Mouse (Mus musculus): ENCODE data around the gene Slc20a1. TPM values are rescaled to one million over a fixed set of nuclear protein-coding genes. Genes with fewer than 3 reads are reported as not detected.

Slc20a1 gene
- polyA plus RNA-seq, 1 experiment from 2014 or later = 20.1 TPM

GRCm38 (mm10) chr2:129243786-129244185, 45.2 kb downstream of the Slc20a1 start:
- no peak for ATAC-seq (ENCODE audit: low read depth)
- peaks cover 11% of the 10 kb centered on the region for H3K4me1 ChIP-seq (replicated peaks; ENCODE audit: control insufficient read depth, insufficient read depth, low read length)
- H3K36me3 ChIP-seq (ENCODE audit: control insufficient read depth, insufficient read depth, low read length) = no peaks in the 10 kb centered on the region
- H3K4me3 ChIP-seq (ENCODE audit: low read length) = no peak overlapping the region
- no peaks in the 10 kb centered on the region for H3K9me3 ChIP-seq (ENCODE audit: control insufficient read depth, low read length)
- no peak overlapping the region for H3K4me2 ChIP-seq (ENCODE audit: low read depth, low read length)
- no peaks in the 10 kb centered on the region for H3K27me3 ChIP-seq (ENCODE audit: control insufficient read depth, insufficient read depth, low read depth, low read length)
- no peak overlapping the region for H3K27ac ChIP-seq (ENCODE audit: low read length)
- no peak overlapping the region for H3K9ac ChIP-seq (ENCODE audit: low read length)
- 29% methylated on average over 9 of the region's 9 CpGs for WGBS

GRCm38 (mm10) chr2:129244446-129245120, 46.0 kb downstream of the Slc20a1 start:
- 64% methylated on average over 20 of the region's 20 CpGs for WGBS
- Histone ChIP-seq H3K4me1 (replicated peaks; ENCODE audit: control insufficient read depth, insufficient read depth, low read length) (peaks cover 11% of the 10 kb centered on the region), H3K4me2 (ENCODE audit: low read depth, low read length) (no peak overlapping the region), H3K27me3 (ENCODE audit: control insufficient read depth, insufficient read depth, low read depth, low read length) (no peaks in the 10 kb centered on the region), H3K9ac (ENCODE audit: low read length) (no peak overlapping the region), H3K9me3 (ENCODE audit: control insufficient read depth, low read length) (no peaks in the 10 kb centered on the region), H3K4me3 (ENCODE audit: low read length) (no peak overlapping the region), H3K36me3 (ENCODE audit: control insufficient read depth, insufficient read depth, low read length) (no peaks in the 10 kb centered on the region), H3K27ac (ENCODE audit: low read length) (no peak overlapping the region)
- ATAC-seq (ENCODE audit: low read depth) = peak; percentile 79

DNA sequence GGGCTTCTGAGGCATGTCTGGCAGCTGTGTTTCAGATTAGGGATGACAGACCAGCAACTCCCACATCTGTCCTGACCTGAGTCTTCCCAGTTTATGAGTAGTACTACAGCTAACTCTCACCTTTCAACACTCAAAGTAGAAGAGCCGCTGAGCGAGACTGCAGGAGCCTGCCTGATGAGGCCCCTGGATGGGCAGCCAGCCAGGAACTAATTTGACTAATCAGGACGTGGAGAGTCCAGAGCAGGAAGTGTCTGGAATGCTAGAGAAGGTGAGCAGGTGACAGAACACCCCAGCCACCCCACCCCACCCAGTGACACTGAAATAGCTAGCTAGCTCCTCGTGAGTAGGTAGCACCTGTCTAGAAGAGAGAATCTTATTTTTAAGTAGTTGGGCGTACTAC, 47.1 kb downstream of the Slc20a1 start:
- H3K36me3 ChIP-seq (ENCODE audit: control insufficient read depth, insufficient read depth, low read length) = no peaks in the 10 kb centered on the region
- peaks cover 11% of the 10 kb centered on the region for H3K4me1 ChIP-seq (replicated peaks; ENCODE audit: control insufficient read depth, insufficient read depth, low read length)
- no peak overlapping the region for H3K9ac ChIP-seq (ENCODE audit: low read length)
- ATAC-seq (ENCODE audit: low read depth) = no peak
- H3K27me3 ChIP-seq (ENCODE audit: control insufficient read depth, insufficient read depth, low read depth, low read length) = no peaks in the 10 kb centered on the region
- WGBS = 37% methylated on average over 5 of the region's 5 CpGs
- no peak overlapping the region for H3K27ac ChIP-seq (ENCODE audit: low read length)
- no peaks in the 10 kb centered on the region for H3K9me3 ChIP-seq (ENCODE audit: control insufficient read depth, low read length)
- no peak overlapping the region for H3K4me2 ChIP-seq (ENCODE audit: low read depth, low read length)
- H3K4me3 ChIP-seq (ENCODE audit: low read length) = no peak overlapping the region

GRCm38 (mm10) chr2:129246436-129246835, 47.9 kb downstream of the Slc20a1 start:
- no peak overlapping the region for H3K27ac ChIP-seq (ENCODE audit: low read length)
- H3K9ac ChIP-seq (ENCODE audit: low read length) = no peak overlapping the region
- no peak overlapping the region for H3K4me3 ChIP-seq (ENCODE audit: low read length)
- WGBS = 75% methylated on average over 7 of the region's 7 CpGs
- no peaks in the 10 kb centered on the region for H3K36me3 ChIP-seq (ENCODE audit: control insufficient read depth, insufficient read depth, low read length)
- ATAC-seq (ENCODE audit: low read depth) = no peak
- no peak overlapping the region for H3K4me2 ChIP-seq (ENCODE audit: low read depth, low read length)
- H3K9me3 ChIP-seq (ENCODE audit: control insufficient read depth, low read length) = no peaks in the 10 kb centered on the region
- no peaks in the 10 kb centered on the region for H3K27me3 ChIP-seq (ENCODE audit: control insufficient read depth, insufficient read depth, low read depth, low read length)
- peaks cover 11% of the 10 kb centered on the region for H3K4me1 ChIP-seq (replicated peaks; ENCODE audit: control insufficient read depth, insufficient read depth, low read length)

- no peak overlapping the region for H3K27ac ChIP-seq (ENCODE audit: low read length)
- peaks cover 11% of the 10 kb centered on the region for H3K4me1 ChIP-seq (replicated peaks; ENCODE audit: control insufficient read depth, insufficient read depth, low read length)
- H3K4me3 ChIP-seq (ENCODE audit: low read length) = no peak overlapping the region
- no peak overlapping the region for H3K4me2 ChIP-seq (ENCODE audit: low read depth, low read length)
- no peak overlapping the region for H3K9ac ChIP-seq (ENCODE audit: low read length)
- no peak for ATAC-seq (ENCODE audit: low read depth)
- H3K9me3 ChIP-seq (ENCODE audit: control insufficient read depth, low read length) = no peaks in the 10 kb centered on the region
- H3K36me3 ChIP-seq (ENCODE audit: control insufficient read depth, insufficient read depth, low read length) = no peaks in the 10 kb centered on the region
- no peaks in the 10 kb centered on the region for H3K27me3 ChIP-seq (ENCODE audit: control insufficient read depth, insufficient read depth, low read depth, low read length)
- WGBS = 88% methylated on average over 12 of the region's 12 CpGs
Observed at GRCm38 (mm10) chr2:129246924-129247323, 48.4 kb downstream of the Slc20a1 start.

DNA sequence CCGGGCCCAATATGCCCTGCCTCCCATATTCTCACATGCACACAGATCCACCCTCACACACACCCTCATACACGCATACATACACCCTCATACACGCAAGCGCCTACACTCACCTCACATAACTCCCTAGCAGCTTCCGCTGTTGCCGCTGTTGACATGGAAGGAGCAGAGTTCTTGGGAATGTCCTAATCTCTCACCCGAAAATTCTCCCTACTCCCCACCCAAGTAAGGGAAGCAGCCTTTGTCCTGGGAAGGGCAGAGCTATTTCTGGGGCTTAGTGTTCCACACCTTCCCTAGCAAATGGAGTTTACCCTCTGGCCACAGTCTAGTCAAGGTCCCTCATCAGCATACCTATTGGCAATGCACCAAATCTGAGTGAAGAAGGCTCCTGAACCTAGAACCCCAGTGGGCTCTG, 49.1 kb downstream of the Slc20a1 start:
- H3K9ac ChIP-seq (ENCODE audit: low read length) = no peak overlapping the region
- H3K4me1 ChIP-seq (replicated peaks; ENCODE audit: control insufficient read depth, insufficient read depth, low read length) = peaks cover 11% of the 10 kb centered on the region
- no peaks in the 10 kb centered on the region for H3K27me3 ChIP-seq (ENCODE audit: control insufficient read depth, insufficient read depth, low read depth, low read length)
- no peaks in the 10 kb centered on the region for H3K36me3 ChIP-seq (ENCODE audit: control insufficient read depth, insufficient read depth, low read length)
- 84% methylated on average over 7 of the region's 7 CpGs for WGBS
- no peaks in the 10 kb centered on the region for H3K9me3 ChIP-seq (ENCODE audit: control insufficient read depth, low read length)
- H3K4me2 ChIP-seq (ENCODE audit: low read depth, low read length) = no peak overlapping the region
- no peak overlapping the region for H3K4me3 ChIP-seq (ENCODE audit: low read length)
- no peak for ATAC-seq (ENCODE audit: low read depth)
- no peak overlapping the region for H3K27ac ChIP-seq (ENCODE audit: low read length)

- Histone ChIP-seq H3K4me3 (ENCODE audit: low read length) (no peak overlapping the region), H3K36me3 (ENCODE audit: control insufficient read depth, insufficient read depth, low read length) (no peaks in the 10 kb centered on the region), H3K9me3 (ENCODE audit: control insufficient read depth, low read length) (no peaks in the 10 kb centered on the region), H3K9ac (ENCODE audit: low read length) (no peak overlapping the region), H3K4me2 (ENCODE audit: low read depth, low read length) (no peak overlapping the region), H3K4me1 (replicated peaks; ENCODE audit: control insufficient read depth, insufficient read depth, low read length) (peaks cover 8% of the 10 kb centered on the region), H3K27me3 (ENCODE audit: control insufficient read depth, insufficient read depth, low read depth, low read length) (no peaks in the 10 kb centered on the region), H3K27ac (ENCODE audit: low read length) (no peak overlapping the region)
- no peak for ATAC-seq (ENCODE audit: low read depth)
- 29% methylated on average over 1 of the region's 1 CpGs for WGBS
Observed at GRCm38 (mm10) chr2:129249321-129249720, 50.8 kb downstream of the Slc20a1 start.

DNA sequence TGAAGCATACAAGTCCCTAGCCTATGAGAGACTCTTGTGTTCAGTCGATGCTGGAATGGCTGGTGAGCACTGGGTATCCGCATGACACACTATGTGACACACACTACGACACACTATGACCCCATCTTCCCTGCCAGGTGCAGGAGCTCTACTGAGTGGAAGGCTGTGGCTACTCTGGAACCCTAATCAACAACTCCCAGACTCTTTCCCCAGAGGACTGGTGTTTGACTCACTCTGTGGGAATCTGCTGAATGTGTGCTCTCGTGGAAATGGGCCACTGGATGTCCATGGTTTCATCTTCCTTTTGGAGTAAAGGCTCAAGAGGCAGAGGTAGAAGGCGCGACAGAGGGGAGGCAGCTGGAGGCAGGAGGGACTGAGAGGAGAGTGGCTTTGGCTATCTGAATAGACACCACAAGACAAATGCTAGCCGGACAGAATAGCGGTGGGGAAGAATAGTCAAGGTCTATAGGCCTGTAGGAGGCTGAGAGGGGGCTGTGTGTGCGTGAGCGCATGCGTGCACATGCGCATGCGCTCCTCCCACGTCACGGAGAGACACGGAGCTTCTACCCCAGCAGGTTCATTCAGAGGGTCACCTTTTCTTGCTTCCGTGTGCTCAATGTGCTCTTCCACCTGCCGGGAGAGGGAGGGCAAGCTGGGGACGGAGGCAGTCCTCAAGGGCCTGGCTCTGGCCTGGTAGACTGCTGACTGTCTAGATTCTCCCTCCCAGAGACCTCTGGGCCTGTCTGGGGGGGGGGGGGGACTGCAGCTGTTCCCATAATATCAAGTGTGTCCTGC, 54.5 kb downstream of the Slc20a1 start:
- no peak overlapping the region for H3K9ac ChIP-seq (ENCODE audit: low read length)
- no peaks in the 10 kb centered on the region for H3K9me3 ChIP-seq (ENCODE audit: control insufficient read depth, low read length)
- H3K4me1 ChIP-seq (replicated peaks; ENCODE audit: control insufficient read depth, insufficient read depth, low read length) = no peaks in the 10 kb centered on the region
- ATAC-seq (ENCODE audit: low read depth) = no peak
- H3K27me3 ChIP-seq (ENCODE audit: control insufficient read depth, insufficient read depth, low read depth, low read length) = no peaks in the 10 kb centered on the region
- no peaks in the 10 kb centered on the region for H3K36me3 ChIP-seq (ENCODE audit: control insufficient read depth, insufficient read depth, low read length)
- WGBS = 83% methylated on average over 19 of the region's 19 CpGs
- no peak overlapping the region for H3K27ac ChIP-seq (ENCODE audit: low read length)
- no peak overlapping the region for H3K4me2 ChIP-seq (ENCODE audit: low read depth, low read length)
- no peak overlapping the region for H3K4me3 ChIP-seq (ENCODE audit: low read length)

GRCm38 (mm10) chr2:129253631-129253970, 55.0 kb downstream of the Slc20a1 start:
- Histone ChIP-seq H3K4me3 (ENCODE audit: low read length) (no peak overlapping the region), H3K9ac (ENCODE audit: low read length) (no peak overlapping the region), H3K27ac (ENCODE audit: low read length) (no peak overlapping the region), H3K36me3 (ENCODE audit: control insufficient read depth, insufficient read depth, low read length) (no peaks in the 10 kb centered on the region), H3K4me1 (replicated peaks; ENCODE audit: control insufficient read depth, insufficient read depth, low read length) (no peaks in the 10 kb centered on the region), H3K27me3 (ENCODE audit: control insufficient read depth, insufficient read depth, low read depth, low read length) (no peaks in the 10 kb centered on the region), H3K4me2 (ENCODE audit: low read depth, low read length) (no peak overlapping the region), H3K9me3 (ENCODE audit: control insufficient read depth, low read length) (no peaks in the 10 kb centered on the region)
- no peak for ATAC-seq (ENCODE audit: low read depth)
- 79% methylated on average over 2 of the region's 2 CpGs for WGBS
